Mouse (Mus musculus): ENCODE results near the gene Apoh. TPM values are rescaled to one million over a fixed set of nuclear protein-coding genes. Genes with fewer than 3 reads are reported as not detected.

The Apoh gene
- polyA plus RNA-seq, 1 experiment from 2014 or later, result not detected

GRCm38 (mm10) chr11:108362965-108363364 is 19.8 kb downstream of the Apoh start:
- Histone ChIP-seq H3K4me1 (ENCODE audit: control insufficient read depth, insufficient read depth, low read length) (no peaks in the 10 kb centered on the region), H3K27ac (ENCODE audit: low read depth, low read length) (no peak overlapping the region), H3K9me3 (ENCODE audit: control insufficient read depth, low read length) (no peaks in the 10 kb centered on the region), H3K9ac (replicated peaks; ENCODE audit: low read depth, low read length) (no peak overlapping the region), H3K4me3 (ENCODE audit: low read depth, low read length) (no peak overlapping the region), H3K27me3 (ENCODE audit: control insufficient read depth, insufficient read depth, low read length) (no peaks in the 10 kb centered on the region), H3K4me2 (ENCODE audit: low read depth, low read length) (no peak overlapping the region), H3K36me3 (ENCODE audit: control insufficient read depth, insufficient read depth, low read length) (no peaks in the 10 kb centered on the region)
- 83% methylated on average over 5 of the region's 5 CpGs for WGBS
- no peak for ATAC-seq (ENCODE audit: low read depth)

- Histone ChIP-seq H3K27me3 (ENCODE audit: control insufficient read depth, insufficient read depth, low read length) (no peaks in the 10 kb centered on the region), H3K4me1 (ENCODE audit: control insufficient read depth, insufficient read depth, low read length) (no peaks in the 10 kb centered on the region), H3K4me3 (ENCODE audit: low read depth, low read length) (no peak overlapping the region), H3K27ac (ENCODE audit: low read depth, low read length) (no peak overlapping the region), H3K36me3 (ENCODE audit: control insufficient read depth, insufficient read depth, low read length) (no peaks in the 10 kb centered on the region), H3K9ac (replicated peaks; ENCODE audit: low read depth, low read length) (no peak overlapping the region), H3K9me3 (ENCODE audit: control insufficient read depth, low read length) (no peaks in the 10 kb centered on the region), H3K4me2 (ENCODE audit: low read depth, low read length) (no peak overlapping the region)
- no peak for ATAC-seq (ENCODE audit: low read depth)
- 92% methylated on average over 4 of the region's 4 CpGs for WGBS
Observed at GRCm38 (mm10) chr11:108363991-108364390, 20.8 kb downstream of the Apoh start.

GRCm38 (mm10) chr11:108364945-108365589 is 21.9 kb downstream of the Apoh start:
- no peaks in the 10 kb centered on the region for H3K4me1 ChIP-seq (ENCODE audit: control insufficient read depth, insufficient read depth, low read length)
- no peak overlapping the region for H3K27ac ChIP-seq (ENCODE audit: low read depth, low read length)
- H3K4me3 ChIP-seq (ENCODE audit: low read depth, low read length), result no peak overlapping the region
- no peaks in the 10 kb centered on the region for H3K27me3 ChIP-seq (ENCODE audit: control insufficient read depth, insufficient read depth, low read length)
- H3K9me3 ChIP-seq (ENCODE audit: control insufficient read depth, low read length), result no peaks in the 10 kb centered on the region
- no peak for ATAC-seq (ENCODE audit: low read depth)
- no peaks in the 10 kb centered on the region for H3K36me3 ChIP-seq (ENCODE audit: control insufficient read depth, insufficient read depth, low read length)
- H3K4me2 ChIP-seq (ENCODE audit: low read depth, low read length), result no peak overlapping the region
- no peak overlapping the region for H3K9ac ChIP-seq (replicated peaks; ENCODE audit: low read depth, low read length)
- WGBS, result 54% methylated on average over 7 of the region's 7 CpGs

- no peaks in the 10 kb centered on the region for H3K36me3 ChIP-seq (ENCODE audit: control insufficient read depth, insufficient read depth, low read length)
- no peak overlapping the region for H3K4me3 ChIP-seq (ENCODE audit: low read depth, low read length)
- WGBS, result 76% methylated on average over 7 of the region's 7 CpGs
- H3K27ac ChIP-seq (ENCODE audit: low read depth, low read length), result no peak overlapping the region
- no peak for ATAC-seq (ENCODE audit: low read depth)
- no peak overlapping the region for H3K9ac ChIP-seq (replicated peaks; ENCODE audit: low read depth, low read length)
- no peaks in the 10 kb centered on the region for H3K9me3 ChIP-seq (ENCODE audit: control insufficient read depth, low read length)
- no peaks in the 10 kb centered on the region for H3K4me1 ChIP-seq (ENCODE audit: control insufficient read depth, insufficient read depth, low read length)
- H3K4me2 ChIP-seq (ENCODE audit: low read depth, low read length), result no peak overlapping the region
- no peaks in the 10 kb centered on the region for H3K27me3 ChIP-seq (ENCODE audit: control insufficient read depth, insufficient read depth, low read length)
Observed at GRCm38 (mm10) chr11:108365600-108365999, 22.4 kb downstream of the Apoh start.

GRCm38 (mm10) chr11:108367046-108367445 is 23.9 kb downstream of the Apoh start:
- H3K4me1 ChIP-seq (ENCODE audit: control insufficient read depth, insufficient read depth, low read length), result no peaks in the 10 kb centered on the region
- no peak overlapping the region for H3K4me2 ChIP-seq (ENCODE audit: low read depth, low read length)
- no peak for ATAC-seq (ENCODE audit: low read depth)
- H3K9me3 ChIP-seq (ENCODE audit: control insufficient read depth, low read length), result no peaks in the 10 kb centered on the region
- H3K36me3 ChIP-seq (ENCODE audit: control insufficient read depth, insufficient read depth, low read length), result no peaks in the 10 kb centered on the region
- H3K4me3 ChIP-seq (ENCODE audit: low read depth, low read length), result no peak overlapping the region
- H3K27me3 ChIP-seq (ENCODE audit: control insufficient read depth, insufficient read depth, low read length), result no peaks in the 10 kb centered on the region
- no peak overlapping the region for H3K9ac ChIP-seq (replicated peaks; ENCODE audit: low read depth, low read length)
- WGBS, result 65% methylated on average over 1 of the region's 1 CpGs
- no peak overlapping the region for H3K27ac ChIP-seq (ENCODE audit: low read depth, low read length)

- no peaks in the 10 kb centered on the region for H3K9me3 ChIP-seq (ENCODE audit: control insufficient read depth, low read length)
- WGBS, result 90% methylated on average over 7 of the region's 7 CpGs
- no peak overlapping the region for H3K4me2 ChIP-seq (ENCODE audit: low read depth, low read length)
- 0 out of 2 replicates have a peak, but pooled peaks cover 4% of the 10 kb centered on the region for H3K4me1 ChIP-seq (ENCODE audit: control insufficient read depth, insufficient read depth, low read length)
- H3K9ac ChIP-seq (replicated peaks; ENCODE audit: low read depth, low read length), result no peak overlapping the region
- ATAC-seq (ENCODE audit: low read depth), result no peak
- no peak overlapping the region for H3K4me3 ChIP-seq (ENCODE audit: low read depth, low read length)
- no peak overlapping the region for H3K27ac ChIP-seq (ENCODE audit: low read depth, low read length)
- H3K36me3 ChIP-seq (ENCODE audit: control insufficient read depth, insufficient read depth, low read length), result no peaks in the 10 kb centered on the region
- H3K27me3 ChIP-seq (ENCODE audit: control insufficient read depth, insufficient read depth, low read length), result no peaks in the 10 kb centered on the region
Observed at GRCm38 (mm10) chr11:108376815-108377214, 33.7 kb downstream of the Apoh start.

GRCm38 (mm10) chr11:108377680-108378362 is 34.7 kb downstream of the Apoh start:
- H3K36me3 ChIP-seq (ENCODE audit: control insufficient read depth, insufficient read depth, low read length), result no peaks in the 10 kb centered on the region
- H3K4me1 ChIP-seq (ENCODE audit: control insufficient read depth, insufficient read depth, low read length), result 0 out of 2 replicates have a peak, but pooled peaks cover 4% of the 10 kb centered on the region
- peak; percentile 86; the same call in 1 of the 2 replicates for ATAC-seq (ENCODE audit: low read depth)
- no peak overlapping the region for H3K4me3 ChIP-seq (ENCODE audit: low read depth, low read length)
- H3K27ac ChIP-seq (ENCODE audit: low read depth, low read length), result no peak overlapping the region
- no peak overlapping the region for H3K9ac ChIP-seq (replicated peaks; ENCODE audit: low read depth, low read length)
- no peak overlapping the region for H3K4me2 ChIP-seq (ENCODE audit: low read depth, low read length)
- no peaks in the 10 kb centered on the region for H3K9me3 ChIP-seq (ENCODE audit: control insufficient read depth, low read length)
- no peaks in the 10 kb centered on the region for H3K27me3 ChIP-seq (ENCODE audit: control insufficient read depth, insufficient read depth, low read length)
- 35% methylated on average over 19 of the region's 19 CpGs for WGBS

- Histone ChIP-seq H3K9me3 (ENCODE audit: control insufficient read depth, low read length) (no peaks in the 10 kb centered on the region), H3K4me2 (ENCODE audit: low read depth, low read length) (no peak overlapping the region), H3K4me1 (ENCODE audit: control insufficient read depth, insufficient read depth, low read length) (0 out of 2 replicates have a peak, but pooled peaks cover 4% of the 10 kb centered on the region), H3K9ac (replicated peaks; ENCODE audit: low read depth, low read length) (no peak overlapping the region), H3K4me3 (ENCODE audit: low read depth, low read length) (no peak overlapping the region), H3K36me3 (ENCODE audit: control insufficient read depth, insufficient read depth, low read length) (no peaks in the 10 kb centered on the region), H3K27me3 (ENCODE audit: control insufficient read depth, insufficient read depth, low read length) (no peaks in the 10 kb centered on the region), H3K27ac (ENCODE audit: low read depth, low read length) (no peak overlapping the region)
- WGBS, result 78% methylated on average over 4 of the region's 4 CpGs
- ATAC-seq (ENCODE audit: low read depth), result no peak
Observed at GRCm38 (mm10) chr11:108378363-108378751, 35.2 kb downstream of the Apoh start.

- H3K9me3 ChIP-seq (ENCODE audit: control insufficient read depth, low read length), result no peaks in the 10 kb centered on the region
- 76% methylated on average over 3 of the region's 3 CpGs for WGBS
- H3K27ac ChIP-seq (ENCODE audit: low read depth, low read length), result no peak overlapping the region
- H3K36me3 ChIP-seq (ENCODE audit: control insufficient read depth, insufficient read depth, low read length), result no peaks in the 10 kb centered on the region
- no peak for ATAC-seq (ENCODE audit: low read depth)
- no peak overlapping the region for H3K4me2 ChIP-seq (ENCODE audit: low read depth, low read length)
- no peak overlapping the region for H3K9ac ChIP-seq (replicated peaks; ENCODE audit: low read depth, low read length)
- no peaks in the 10 kb centered on the region for H3K27me3 ChIP-seq (ENCODE audit: control insufficient read depth, insufficient read depth, low read length)
- H3K4me1 ChIP-seq (ENCODE audit: control insufficient read depth, insufficient read depth, low read length), result 0 out of 2 replicates have a peak, but pooled peaks cover 3% of the 10 kb centered on the region
- H3K4me3 ChIP-seq (ENCODE audit: low read depth, low read length), result no peak overlapping the region
Observed at GRCm38 (mm10) chr11:108382664-108383063, 39.5 kb downstream of the Apoh start.
